Mouse (Mus musculus) embryonic fibroblast, embryonic 13.5 days (primary cell): ENCODE results near the gene Col20a1.

Source experiments
- CTCF ChIP-seq: IDR thresholded peaks from 2 replicates; pipeline ENCODE4 v1.5.1; 2011; ENCODE audit warnings: mild to moderate bottlenecking, control low read depth, low read length, moderate library complexity, borderline replicate concordance; ENCODE audit not compliant: insufficient read depth
- POLR2A ChIP-seq: IDR thresholded peaks from 2 replicates; pipeline ENCODE4 v1.6.1; 2011; ENCODE audit warnings: low read depth, mild to moderate bottlenecking, control low read depth, low read length, moderate library complexity

- TF ChIP-seq POLR2A = no peak; the same call in none of the 2 replicates
- no peak for TF ChIP-seq CTCF
Measured at GRCm38 (mm10) chr2:180988347-180988913, 2.1 kb downstream of the Col20a1 start.
